Mouse (Mus musculus): Measurements from ENCODE around the gene Sh3kbp1. TPM values are rescaled to one million over a fixed set of nuclear protein-coding genes. Genes with fewer than 3 reads are reported as not detected.

The Sh3kbp1 gene
- polyA plus RNA-seq, 1 experiment from 2014 or later = 45.7 TPM

DNA sequence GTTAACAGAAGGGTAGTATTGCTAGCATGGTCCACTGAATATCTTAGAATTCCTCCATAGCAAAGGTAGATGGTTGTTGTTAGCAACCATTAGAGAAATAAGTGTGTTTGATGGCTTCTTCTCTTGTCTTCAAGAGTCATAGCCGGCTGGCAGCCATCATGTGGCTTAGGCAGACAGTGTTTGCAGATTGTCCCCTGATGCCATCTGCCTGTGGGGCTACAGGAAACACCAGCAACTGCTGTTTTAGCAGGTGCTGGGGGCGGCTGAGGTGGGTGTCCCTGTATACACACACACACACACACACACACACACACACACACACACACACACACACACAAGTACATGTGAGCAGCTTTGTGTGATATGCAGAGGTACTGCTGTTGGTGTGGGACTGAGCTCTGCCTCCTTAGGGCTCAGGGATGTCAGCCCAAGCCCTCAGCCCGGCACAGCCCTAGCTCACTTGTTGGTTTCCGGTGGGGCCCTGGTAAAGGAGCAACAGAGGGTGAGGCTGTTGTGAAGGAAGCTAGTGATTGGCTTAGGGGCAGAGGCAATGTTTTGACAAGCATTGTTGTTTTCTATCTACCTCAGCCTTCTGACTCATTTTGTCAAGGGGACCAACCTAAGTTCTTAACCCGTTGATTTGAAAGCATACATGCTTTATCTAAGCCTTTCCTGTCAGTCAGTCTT is 130.9 kb downstream of the Sh3kbp1 start:
- H3K4me2 ChIP-seq (replicated peaks) = no peak overlapping the region
- H3K9ac ChIP-seq = no peak overlapping the region
- H3K9me3 ChIP-seq (replicated peaks) = no peaks in the 10 kb centered on the region
- WGBS = 77% methylated on average over 5 of the region's 5 CpGs
- ATAC-seq (ENCODE audit: low FRiP score) = no peak
- H3K4me3 ChIP-seq = no peak overlapping the region
- no peaks in the 10 kb centered on the region for H3K4me1 ChIP-seq
- H3K36me3 ChIP-seq = no peaks in the 10 kb centered on the region
- no peak overlapping the region for H3K27ac ChIP-seq
- 0 out of 2 replicates have a peak, but pooled peaks cover 3% of the 10 kb centered on the region for H3K27me3 ChIP-seq

DNA sequence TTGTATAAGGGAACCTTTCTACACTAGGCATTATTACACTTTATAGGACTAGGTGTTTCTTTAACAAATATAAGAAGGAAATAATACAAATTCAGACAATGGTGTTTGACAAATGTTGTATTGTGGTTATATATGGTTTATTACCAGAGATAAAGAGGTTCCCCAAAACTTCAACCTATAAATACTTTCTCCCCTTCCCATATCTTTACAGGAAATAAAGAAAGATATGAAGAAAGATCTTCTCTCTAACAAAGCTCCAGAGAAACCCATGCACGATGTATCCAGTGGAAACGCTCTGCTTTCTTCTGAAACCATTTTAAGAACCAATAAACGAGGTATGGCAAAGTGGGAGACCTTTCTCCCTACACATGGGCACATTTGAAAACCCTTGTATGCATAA is 136.7 kb downstream of the Sh3kbp1 start:
- Histone ChIP-seq H3K27ac (no peak overlapping the region), H3K9ac (no peak overlapping the region), H3K27me3 (peaks cover 10% of the 10 kb centered on the region; the same call in 1 of the 2 replicates), H3K36me3 (no peaks in the 10 kb centered on the region), H3K4me1 (no peaks in the 10 kb centered on the region), H3K9me3 (replicated peaks) (no peaks in the 10 kb centered on the region), H3K4me3 (no peak overlapping the region), H3K4me2 (replicated peaks) (no peak overlapping the region)
- WGBS = 89% methylated on average over 3 of the region's 3 CpGs
- no peak for ATAC-seq (ENCODE audit: low FRiP score)

DNA sequence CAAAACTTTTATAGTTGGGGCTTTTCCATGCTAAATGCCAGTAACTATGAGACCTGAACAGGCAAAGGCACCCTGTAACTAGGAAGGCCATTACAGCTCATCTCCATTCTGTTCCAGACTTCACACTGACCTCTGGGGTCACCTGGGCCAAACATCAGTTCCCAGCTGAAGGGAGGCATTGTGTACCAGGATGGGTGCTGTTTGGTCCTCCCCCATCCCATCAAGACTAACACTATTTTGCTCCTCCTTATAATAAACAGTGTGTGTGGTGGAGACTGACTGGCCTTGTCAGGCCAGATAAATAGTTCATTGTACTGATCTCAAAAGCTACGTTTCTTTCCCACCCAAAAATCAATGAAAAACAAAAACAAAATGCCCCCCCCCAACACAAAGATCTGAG is 138.8 kb downstream of the Sh3kbp1 start:
- H3K9me3 ChIP-seq (replicated peaks) = no peaks in the 10 kb centered on the region
- ATAC-seq (ENCODE audit: low FRiP score) = no peak
- no peak overlapping the region for H3K27ac ChIP-seq
- H3K4me3 ChIP-seq = no peak overlapping the region
- H3K4me1 ChIP-seq = no peaks in the 10 kb centered on the region
- no peak overlapping the region for H3K9ac ChIP-seq
- H3K27me3 ChIP-seq = peaks cover 16% of the 10 kb centered on the region; the same call in 1 of the 2 replicates
- 47% methylated on average over 1 of the region's 1 CpGs for WGBS
- no peak overlapping the region for H3K4me2 ChIP-seq (replicated peaks)
- no peaks in the 10 kb centered on the region for H3K36me3 ChIP-seq

DNA sequence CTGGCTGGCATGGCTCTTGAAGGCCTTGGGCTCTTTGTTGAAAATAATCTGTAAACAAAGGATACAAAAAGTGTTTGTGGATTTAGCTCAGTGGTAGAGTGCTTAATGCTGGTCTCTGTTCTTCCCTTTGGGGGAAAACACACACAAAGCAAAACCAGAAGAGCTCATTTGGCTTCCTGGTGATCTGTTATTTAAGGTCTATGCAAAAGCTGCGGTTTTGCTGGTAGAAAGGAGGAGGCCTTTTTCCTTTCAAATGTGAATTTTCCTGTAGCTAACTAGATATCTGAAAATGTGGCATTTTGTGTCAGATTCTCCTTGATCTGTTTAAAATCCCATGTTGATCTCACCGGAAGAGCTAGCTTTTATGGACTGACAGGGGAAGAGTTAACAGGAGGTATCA is 141.9 kb downstream of the Sh3kbp1 start:
- Histone ChIP-seq H3K4me1 (no peaks in the 10 kb centered on the region), H3K36me3 (no peaks in the 10 kb centered on the region), H3K4me2 (replicated peaks) (no peak overlapping the region), H3K9me3 (replicated peaks) (no peaks in the 10 kb centered on the region), H3K27me3 (peaks cover 21% of the 10 kb centered on the region; the same call in 1 of the 2 replicates), H3K9ac (no peak overlapping the region), H3K4me3 (no peak overlapping the region), H3K27ac (no peak overlapping the region)
- no peak for ATAC-seq (ENCODE audit: low FRiP score)
- WGBS = 43% methylated on average over 2 of the region's 2 CpGs

DNA sequence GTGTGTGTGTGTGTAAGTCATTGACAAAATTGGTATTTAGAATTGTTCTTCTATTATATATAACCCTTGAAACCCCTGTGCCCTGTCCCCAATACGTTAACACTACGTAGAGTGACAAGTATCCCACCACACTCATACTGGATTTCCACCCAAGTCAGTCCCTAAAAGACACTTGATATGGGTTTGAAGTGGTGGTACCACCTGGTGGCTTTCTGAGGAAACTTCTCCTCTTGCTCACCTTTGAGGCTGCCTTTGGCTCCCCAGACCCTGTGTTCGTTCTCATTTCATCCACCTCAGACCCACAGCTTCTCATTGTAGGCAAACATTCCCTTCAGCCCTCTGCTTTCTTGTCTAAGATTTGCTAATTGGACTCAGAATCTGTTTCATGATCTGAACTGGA is 142.7 kb downstream of the Sh3kbp1 start:
- Histone ChIP-seq H3K9ac (no peak overlapping the region), H3K27me3 (peaks cover 21% of the 10 kb centered on the region; the same call in 1 of the 2 replicates), H3K27ac (no peak overlapping the region), H3K4me2 (replicated peaks) (no peak overlapping the region), H3K4me3 (no peak overlapping the region), H3K9me3 (replicated peaks) (no peaks in the 10 kb centered on the region), H3K4me1 (no peaks in the 10 kb centered on the region), H3K36me3 (no peaks in the 10 kb centered on the region)
- WGBS = 81% methylated on average over 3 of the region's 3 CpGs
- no peak for ATAC-seq (ENCODE audit: low FRiP score)

DNA sequence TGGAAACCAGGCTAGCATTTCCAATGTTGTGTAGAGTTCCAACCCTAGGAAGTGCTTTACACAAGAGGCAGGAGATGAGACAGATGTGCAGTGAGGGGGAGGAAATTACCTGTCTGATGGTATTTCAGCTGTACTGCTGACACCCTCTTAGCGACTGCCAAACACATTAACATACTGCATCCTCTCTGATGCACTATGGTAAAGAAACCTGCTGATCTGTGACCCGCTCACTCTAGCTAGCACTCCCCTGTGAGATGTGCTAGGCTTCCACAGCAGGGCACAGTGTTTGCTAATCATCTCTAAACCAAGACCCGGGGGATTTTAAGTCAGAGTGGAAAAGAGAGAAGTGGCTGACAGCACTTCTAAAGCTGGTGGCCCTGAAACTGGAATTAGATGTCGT is 145.1 kb downstream of the Sh3kbp1 start:
- peaks cover 13% of the 10 kb centered on the region; the same call in 1 of the 2 replicates for H3K27me3 ChIP-seq
- 58% methylated on average over 4 of the region's 4 CpGs for WGBS

DNA sequence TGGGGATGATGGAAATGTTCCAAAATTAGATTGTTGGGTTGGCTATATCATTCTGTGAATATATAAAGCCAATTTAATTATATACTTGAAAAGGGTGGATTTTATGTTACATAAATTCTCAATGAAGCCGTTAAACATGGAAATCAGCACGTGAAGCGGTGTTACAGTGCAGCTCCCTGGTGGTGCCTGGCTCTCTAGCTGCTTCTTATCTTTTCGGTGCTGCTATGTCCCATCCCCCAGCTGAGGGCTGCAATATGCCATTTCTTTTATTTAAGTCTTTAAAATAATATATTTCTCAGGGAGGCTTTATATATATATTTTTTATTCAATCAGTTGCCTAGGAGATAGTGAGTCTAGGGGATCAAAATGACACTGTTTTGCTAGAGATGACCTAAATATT is 148.0 kb downstream of the Sh3kbp1 start:
- Histone ChIP-seq H3K36me3 (no peaks in the 10 kb centered on the region), H3K4me1 (no peaks in the 10 kb centered on the region), H3K27ac (no peak overlapping the region), H3K9ac (no peak overlapping the region), H3K9me3 (replicated peaks) (no peaks in the 10 kb centered on the region), H3K4me3 (no peak overlapping the region), H3K4me2 (replicated peaks) (no peak overlapping the region), H3K27me3 (peaks cover 7% of the 10 kb centered on the region; the same call in 1 of the 2 replicates)
- WGBS = 93% methylated on average over 4 of the region's 4 CpGs
- no peak for ATAC-seq (ENCODE audit: low FRiP score)

More for the DNA sequence above, 145.1 kb downstream of the Sh3kbp1 start:
- no peaks in the 10 kb centered on the region for H3K4me1 ChIP-seq
- no peak for ATAC-seq (ENCODE audit: low FRiP score)
- no peak overlapping the region for H3K27ac ChIP-seq
- H3K4me3 ChIP-seq = no peak overlapping the region
- no peaks in the 10 kb centered on the region for H3K9me3 ChIP-seq (replicated peaks)
- H3K36me3 ChIP-seq = no peaks in the 10 kb centered on the region
- H3K4me2 ChIP-seq (replicated peaks) = no peak overlapping the region
- no peak overlapping the region for H3K9ac ChIP-seq

DNA sequence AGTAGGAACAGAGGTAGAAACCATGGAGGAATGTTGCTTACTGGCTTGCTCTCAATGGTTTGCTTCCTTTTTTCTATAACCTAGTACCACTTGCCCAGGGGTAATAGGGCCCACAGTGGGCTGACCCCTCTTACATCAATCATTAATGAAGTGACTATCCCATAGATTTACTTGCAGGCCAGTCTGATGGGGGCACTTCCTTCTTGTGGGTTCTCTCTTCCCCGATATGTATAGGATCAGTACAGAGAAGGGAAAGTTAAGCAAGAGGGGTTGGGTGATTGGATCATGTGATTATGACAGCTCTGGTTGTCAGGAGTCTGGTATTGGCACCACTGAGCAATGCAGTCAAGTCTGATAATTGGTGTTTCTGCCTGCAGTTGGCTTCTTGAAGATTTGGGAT is 151.7 kb downstream of the Sh3kbp1 start:
- H3K36me3 ChIP-seq = no peaks in the 10 kb centered on the region
- H3K4me1 ChIP-seq = no peaks in the 10 kb centered on the region
- H3K9ac ChIP-seq = no peak overlapping the region
- no peak overlapping the region for H3K27ac ChIP-seq
- no peak overlapping the region for H3K4me3 ChIP-seq
- ATAC-seq (ENCODE audit: low FRiP score) = no peak
- H3K27me3 ChIP-seq = peaks cover 5% of the 10 kb centered on the region; the same call in 1 of the 2 replicates
- no peaks in the 10 kb centered on the region for H3K9me3 ChIP-seq (replicated peaks)
- no peak overlapping the region for H3K4me2 ChIP-seq (replicated peaks)
- 100% methylated on average over 1 of the region's 1 CpGs for WGBS

- Histone ChIP-seq H3K27ac (no peak overlapping the region), H3K4me3 (no peak overlapping the region), H3K36me3 (no peaks in the 10 kb centered on the region), H3K4me1 (no peaks in the 10 kb centered on the region), H3K9me3 (replicated peaks) (no peaks in the 10 kb centered on the region), H3K4me2 (replicated peaks) (no peak overlapping the region), H3K27me3 (peaks cover 16% of the 10 kb centered on the region), H3K9ac (no peak overlapping the region)
- 71% methylated on average over 3 of the region's 3 CpGs for WGBS
- no peak for ATAC-seq (ENCODE audit: low FRiP score)
Observed at GRCm38 (mm10) chrX:159790516-159790915, 163.4 kb downstream of the Sh3kbp1 start.

DNA sequence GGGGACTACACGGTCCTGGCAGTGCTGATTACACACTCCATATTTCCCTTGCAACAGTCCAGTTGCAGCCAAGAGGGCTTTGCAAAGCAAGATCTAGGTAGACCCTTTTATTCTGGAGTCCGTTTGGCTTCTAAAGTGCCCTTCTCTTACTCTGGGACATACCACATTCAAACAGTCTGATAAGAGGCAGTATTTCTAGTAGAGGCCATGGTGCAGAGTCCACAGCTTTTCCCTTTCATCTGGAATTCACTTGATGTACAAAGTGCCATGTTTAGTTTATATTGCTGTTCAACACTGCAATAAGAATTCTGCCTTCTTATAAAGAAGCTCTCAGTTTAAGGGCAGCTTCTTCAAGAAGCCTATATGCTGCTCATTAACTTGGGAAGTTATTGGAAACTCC is 168.5 kb downstream of the Sh3kbp1 start:
- 71% methylated on average over 2 of the region's 2 CpGs for WGBS
- no peak for ATAC-seq (ENCODE audit: low FRiP score)
- Histone ChIP-seq H3K9ac (no peak overlapping the region), H3K36me3 (no peaks in the 10 kb centered on the region), H3K27me3 (peaks cover 11% of the 10 kb centered on the region), H3K4me3 (no peak overlapping the region), H3K4me2 (replicated peaks) (no peak overlapping the region), H3K27ac (no peak overlapping the region), H3K4me1 (no peaks in the 10 kb centered on the region), H3K9me3 (replicated peaks) (no peaks in the 10 kb centered on the region)

- no peak overlapping the region for H3K27ac ChIP-seq
- H3K4me3 ChIP-seq = no peak overlapping the region
- H3K27me3 ChIP-seq = peaks cover 35% of the 10 kb centered on the region
- H3K9me3 ChIP-seq (replicated peaks) = no peaks in the 10 kb centered on the region
- no peak overlapping the region for H3K9ac ChIP-seq
- no peaks in the 10 kb centered on the region for H3K36me3 ChIP-seq
- H3K4me1 ChIP-seq = no peaks in the 10 kb centered on the region
- WGBS = 80% methylated on average over 1 of the region's 1 CpGs
- ATAC-seq (ENCODE audit: low FRiP score) = no peak
- H3K4me2 ChIP-seq (replicated peaks) = no peak overlapping the region
Observed at GRCm38 (mm10) chrX:159804371-159804770, 177.3 kb downstream of the Sh3kbp1 start.

GRCm38 (mm10) chrX:159809510-159809909 is 182.4 kb downstream of the Sh3kbp1 start:
- 87% methylated on average over 6 of the region's 6 CpGs for WGBS

GRCm38 (mm10) chrX:159810469-159810868 is 183.4 kb downstream of the Sh3kbp1 start:
- no peaks in the 10 kb centered on the region for H3K4me1 ChIP-seq
- no peak overlapping the region for H3K9ac ChIP-seq
- no peak overlapping the region for H3K4me2 ChIP-seq (replicated peaks)
- no peak overlapping the region for H3K4me3 ChIP-seq
- no peaks in the 10 kb centered on the region for H3K36me3 ChIP-seq
- no peaks in the 10 kb centered on the region for H3K9me3 ChIP-seq (replicated peaks)
- no peak for ATAC-seq (ENCODE audit: low FRiP score)
- WGBS = 89% methylated on average over 3 of the region's 3 CpGs
- H3K27ac ChIP-seq = no peak overlapping the region
- H3K27me3 ChIP-seq = peaks cover 11% of the 10 kb centered on the region

More at GRCm38 (mm10) chrX:159809510-159809909, 182.4 kb downstream of the Sh3kbp1 start:
- no peak overlapping the region for H3K4me3 ChIP-seq
- peaks cover 17% of the 10 kb centered on the region for H3K27me3 ChIP-seq
- no peaks in the 10 kb centered on the region for H3K4me1 ChIP-seq
- H3K27ac ChIP-seq = no peak overlapping the region
- H3K9ac ChIP-seq = no peak overlapping the region
- H3K36me3 ChIP-seq = no peaks in the 10 kb centered on the region
- H3K4me2 ChIP-seq (replicated peaks) = no peak overlapping the region
- H3K9me3 ChIP-seq (replicated peaks) = no peaks in the 10 kb centered on the region
- ATAC-seq (ENCODE audit: low FRiP score) = no peak

Data from hindbrain, embryonic 12.5 days (tissue).